Mouse (Mus musculus): ENCODE results near the gene Trim38.
"Not testable (repeated sequence)": the region's sequence is repeated elsewhere in the genome, so short reads cannot be mapped to it uniquely, and the experiment has no call there.

Gene Trim38

GRCm38 (mm10) chr13:23769613-23770012 lies at the start of gene Trim38:
TSS of gene Trim38 (plus strand) at chr13:23769913.
- not testable (repeated sequence) for DNase-seq (ENCODE audit: low spot score)

GRCm38 (mm10) chr13:23724239-23724638 lies 45.5 kb upstream of the Trim38 start:
- DNase-seq (ENCODE audit: low spot score) = no peak

GRCm38 (mm10) chr13:23725213-23725612 lies 44.5 kb upstream of the Trim38 start:
- DNase-seq (ENCODE audit: low spot score) = no peak

- DNase-seq (ENCODE audit: low spot score) = no peak
Measured at GRCm38 (mm10) chr13:23728472-23729191, 41.1 kb upstream of the Trim38 start.

- DNase-seq (ENCODE audit: low spot score) = no peak
Measured at GRCm38 (mm10) chr13:23729192-23729525, 40.6 kb upstream of the Trim38 start.

- DNase-seq (ENCODE audit: low spot score) = no peak
Measured at GRCm38 (mm10) chr13:23729706-23730105, 40.0 kb upstream of the Trim38 start.

- peak; percentile 21 for DNase-seq (ENCODE audit: low spot score)
Measured at GRCm38 (mm10) chr13:23730479-23730878, 39.2 kb upstream of the Trim38 start.

- peak; percentile 73 for DNase-seq (ENCODE audit: low spot score)
Measured at GRCm38 (mm10) chr13:23732156-23732804, 37.4 kb upstream of the Trim38 start.

GRCm38 (mm10) chr13:23737091-23737490 lies 32.6 kb upstream of the Trim38 start:
- no peak for DNase-seq (ENCODE audit: low spot score)

GRCm38 (mm10) chr13:23738041-23738440 lies 31.7 kb upstream of the Trim38 start:
- DNase-seq (ENCODE audit: low spot score) = no peak

- DNase-seq (ENCODE audit: low spot score) = peak; percentile 91
Measured at GRCm38 (mm10) chr13:23738677-23739068, 31.0 kb upstream of the Trim38 start, which contains the start of gene Hist1h1c. TSS of gene Hist1h1c (plus strand) at chr13:23738808.

GRCm38 (mm10) chr13:23739069-23739921 lies 30.4 kb upstream of the Trim38 start:
- DNase-seq (ENCODE audit: low spot score) = peak; percentile 94

GRCm38 (mm10) chr13:23739922-23740252 lies 29.8 kb upstream of the Trim38 start:
- no peak for DNase-seq (ENCODE audit: low spot score)

GRCm38 (mm10) chr13:23740256-23740840 lies 29.4 kb upstream of the Trim38 start:
- DNase-seq (ENCODE audit: low spot score) = no peak

GRCm38 (mm10) chr13:23740910-23741309 lies 28.8 kb upstream of the Trim38 start:
- no peak for DNase-seq (ENCODE audit: low spot score)

GRCm38 (mm10) chr13:23742007-23742406 lies 27.7 kb upstream of the Trim38 start:
- no peak for DNase-seq (ENCODE audit: low spot score)

- no peak for DNase-seq (ENCODE audit: low spot score)
Measured at GRCm38 (mm10) chr13:23743215-23743614, 26.5 kb upstream of the Trim38 start.

- peak; percentile 65 for DNase-seq (ENCODE audit: low spot score)
Measured at GRCm38 (mm10) chr13:23743963-23744362, 25.8 kb upstream of the Trim38 start.

GRCm38 (mm10) chr13:23744421-23745380 lies 25.0 kb upstream of the Trim38 start:
- peak; percentile 59 for DNase-seq (ENCODE audit: low spot score)

GRCm38 (mm10) chr13:23745381-23746161 lies 24.1 kb upstream of the Trim38 start, which contains the start of gene Hist1h3c:
TSS of gene Hist1h3c (minus strand) at chr13:23745602.
- DNase-seq (ENCODE audit: low spot score) = peak; percentile 87

All from embryo, embryonic 10 days (tissue).